Mouse (Mus musculus): ENCODE measurements at regions not wholly inside any gene's neighbourhood (a gene's known extent, or its start where the extent isn't known, plus 50 kb on each side); places are given as distances from the start of the nearest gene placed in this dataset.
A peak's percentile ranks its signal among the peaks of the same experiment; 100 is the strongest.
"Not testable (repeated sequence)": the region's sequence is repeated elsewhere in the genome, so short reads cannot be mapped to it uniquely, and the experiment has no call there.

DNA sequence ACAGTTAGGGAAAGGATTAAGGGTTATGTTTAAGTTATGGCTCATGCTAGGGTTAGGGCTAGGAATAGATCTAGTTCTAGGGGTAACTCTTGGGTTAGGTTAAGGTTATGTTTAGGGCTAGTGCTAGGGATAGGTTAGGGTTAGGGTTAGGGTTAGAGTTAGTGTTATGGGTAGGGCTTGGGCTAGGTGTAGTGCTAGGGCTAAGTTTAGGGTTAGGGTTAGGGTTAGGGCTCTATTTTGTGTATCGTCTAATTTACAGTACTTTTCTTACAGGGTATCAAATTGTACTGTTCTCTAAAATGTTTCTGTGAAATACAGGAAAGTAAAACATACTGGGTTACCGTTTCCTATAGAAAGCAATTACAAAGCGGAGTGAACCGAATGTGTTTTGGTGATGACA is 64.8 kb downstream of the Ptchd3 start:
- DNase-seq (ENCODE audit: extremely low read depth, insufficient read length, low spot score): no peak

DNA sequence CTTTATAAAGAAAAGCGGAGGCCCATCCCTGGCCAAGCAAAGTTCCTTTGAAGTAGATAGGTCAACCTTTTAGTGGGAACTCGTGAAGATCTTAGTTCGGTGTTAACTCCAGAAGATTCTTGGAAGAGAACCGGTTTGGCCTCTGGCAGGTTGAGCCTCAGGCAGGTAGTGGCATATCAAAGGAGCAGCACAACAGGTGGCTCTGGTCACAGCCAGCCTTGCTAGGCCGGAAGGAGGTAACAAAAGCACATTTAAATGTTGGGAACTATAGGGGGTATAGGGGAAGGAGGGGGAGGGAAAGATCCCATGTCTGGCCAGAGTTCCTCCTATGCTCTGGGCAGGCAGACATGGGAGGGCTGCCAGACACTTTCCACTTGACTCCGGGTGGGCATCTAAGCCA is 74.3 kb downstream of the Ptchd3 start:
- DNase-seq (ENCODE audit: extremely low read depth, insufficient read length, low spot score): not testable (repeated sequence)

DNA sequence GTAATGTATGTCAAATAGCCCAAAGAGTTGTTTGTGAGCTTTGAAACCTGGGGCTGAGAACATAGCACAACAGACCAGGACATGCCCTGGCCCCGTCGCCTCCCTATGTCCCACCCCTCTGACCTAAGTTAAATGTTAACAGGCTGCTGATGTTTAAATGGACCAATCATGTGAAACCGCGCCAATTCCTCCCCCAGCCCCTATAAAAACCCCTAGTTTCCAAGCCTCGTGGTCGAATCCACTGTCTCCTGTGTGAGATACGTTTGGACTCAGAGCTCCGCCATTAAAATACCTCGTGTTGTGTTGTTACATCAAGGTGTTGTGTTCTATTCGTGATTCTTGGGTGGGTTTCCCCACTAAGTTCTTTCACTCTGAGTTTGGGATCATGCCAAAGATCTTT is 94.6 kb downstream of the Ptchd3 start:
- DNase-seq (ENCODE audit: extremely low read depth, insufficient read length, low spot score): not testable (repeated sequence)

DNA sequence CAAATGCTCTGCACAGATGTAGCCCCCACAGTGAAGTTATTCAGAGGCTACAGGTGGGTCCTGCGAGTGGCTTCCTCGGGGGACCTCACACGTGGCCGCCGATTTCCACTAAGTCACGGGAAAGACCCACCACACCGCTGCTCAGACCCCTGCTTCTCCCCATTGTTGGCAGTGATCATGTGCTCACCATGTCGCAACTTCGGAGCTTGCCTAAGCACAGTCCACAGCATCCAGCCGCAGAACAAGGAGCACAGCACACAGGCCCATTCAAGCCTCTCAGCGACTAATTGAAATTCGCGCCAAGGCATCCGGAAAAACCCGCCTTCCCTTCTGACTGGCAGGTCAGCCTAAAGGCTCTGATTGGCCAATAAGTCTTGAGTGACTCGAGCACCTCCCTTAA is 95.0 kb downstream of the Ptchd3 start:
- DNase-seq (ENCODE audit: extremely low read depth, insufficient read length, low spot score): not testable (repeated sequence)

DNA sequence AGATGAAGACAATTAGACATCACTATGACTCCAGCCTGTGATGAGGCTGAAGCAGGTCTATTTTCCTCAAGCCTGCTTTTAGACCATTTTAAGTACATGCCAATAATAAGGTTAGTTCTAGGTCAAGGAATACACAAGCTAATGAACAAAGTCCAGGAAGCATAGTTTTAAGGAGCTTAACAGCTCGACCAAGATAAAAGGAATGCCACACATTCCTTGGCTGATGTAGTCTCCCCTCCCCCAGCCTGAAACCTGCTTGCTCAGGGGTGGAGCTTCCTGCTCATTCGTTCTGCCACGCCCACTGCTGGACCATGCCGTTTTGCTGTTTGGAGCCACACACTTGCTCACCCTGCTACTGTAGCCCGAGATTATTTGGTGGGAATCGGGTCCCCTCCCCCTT is 121.7 kb downstream of the Ptchd3 start:
- DNase-seq (ENCODE audit: extremely low read depth, insufficient read length, low spot score): peak; percentile 44

DNA sequence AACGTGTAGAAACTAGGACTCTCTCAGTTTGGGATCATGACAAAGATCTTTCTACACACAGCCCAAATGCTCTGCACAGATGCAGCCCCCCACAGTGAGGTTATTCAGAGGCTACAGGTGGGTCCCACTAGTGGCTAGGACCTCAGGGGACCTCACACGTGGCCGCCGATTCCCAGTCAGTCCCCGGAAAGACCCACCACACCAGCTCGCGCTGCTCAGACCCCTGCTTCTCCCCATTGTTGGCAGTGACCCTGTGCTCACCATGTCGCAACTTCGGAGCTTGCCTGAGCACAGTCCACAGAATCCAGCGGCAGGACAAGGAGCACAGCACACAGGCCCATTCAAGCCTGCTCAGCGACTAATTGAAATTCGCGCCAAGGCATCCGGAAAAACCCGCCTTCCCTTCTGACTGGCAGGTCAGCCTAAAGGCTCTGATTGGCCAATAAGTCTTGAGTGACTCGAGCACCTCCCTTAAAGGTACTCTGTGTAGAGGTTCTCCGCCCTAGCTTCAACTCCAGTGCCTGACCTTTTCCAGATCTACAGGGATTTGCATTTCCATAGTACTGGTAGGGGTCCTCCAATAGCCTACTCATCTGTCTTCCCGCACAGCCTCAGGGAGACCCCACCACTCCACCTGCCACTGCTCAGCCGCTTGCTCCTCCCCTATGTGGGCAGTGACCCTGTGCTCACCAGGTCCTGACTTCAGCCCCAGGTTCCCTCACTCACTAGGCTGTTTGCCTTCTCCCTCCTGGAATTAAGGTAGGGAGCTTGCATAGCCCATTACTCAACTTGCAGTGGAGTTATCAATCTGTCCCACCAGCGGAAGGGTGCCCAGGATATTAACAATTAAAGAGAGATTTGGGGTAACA is 126.6 kb downstream of the Ptchd3 start:
- DNase-seq (ENCODE audit: extremely low read depth, insufficient read length, low spot score): not testable (repeated sequence)

DNA sequence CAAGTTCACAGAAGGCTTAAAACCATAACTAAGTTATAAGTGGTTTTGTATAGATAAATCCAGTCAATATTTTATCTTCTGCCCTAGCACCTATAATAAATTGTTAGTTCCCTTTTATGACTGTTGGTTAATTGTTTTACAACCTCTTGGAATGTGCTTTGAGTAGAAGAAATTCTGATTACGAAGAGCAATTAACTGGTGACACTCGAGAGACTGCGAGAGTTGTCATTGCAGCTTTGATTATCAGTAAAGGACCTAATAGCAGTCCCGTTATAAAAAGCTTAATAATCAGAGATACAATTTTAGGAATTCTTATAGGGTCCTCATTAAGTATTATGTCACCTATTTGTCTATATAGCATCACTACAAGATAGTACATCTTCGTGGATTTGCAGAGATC is 128.7 kb downstream of the Ptchd3 start:
- not testable (repeated sequence) for DNase-seq (ENCODE audit: extremely low read depth, insufficient read length, low spot score)

DNA sequence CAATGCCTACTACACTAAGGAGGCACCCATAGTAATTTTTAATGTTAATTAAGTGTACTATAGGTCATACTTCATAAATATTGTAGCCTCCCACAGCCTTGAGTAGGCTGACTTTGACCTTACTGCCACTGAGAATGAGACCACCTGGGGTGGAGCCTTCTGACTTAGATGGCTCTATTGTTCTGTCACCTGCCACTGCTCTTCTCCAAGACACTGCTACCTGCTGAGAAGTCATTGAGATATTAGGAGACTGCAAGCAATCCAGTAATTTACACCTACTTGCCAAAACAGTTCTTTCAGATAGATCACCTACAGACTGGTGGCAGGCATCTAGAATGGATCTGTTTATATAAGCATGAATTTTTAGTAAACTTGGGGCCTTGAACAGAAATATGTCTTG is 134.1 kb downstream of the Ptchd3 start:
- DNase-seq (ENCODE audit: extremely low read depth, insufficient read length, low spot score): not testable (repeated sequence)

DNA sequence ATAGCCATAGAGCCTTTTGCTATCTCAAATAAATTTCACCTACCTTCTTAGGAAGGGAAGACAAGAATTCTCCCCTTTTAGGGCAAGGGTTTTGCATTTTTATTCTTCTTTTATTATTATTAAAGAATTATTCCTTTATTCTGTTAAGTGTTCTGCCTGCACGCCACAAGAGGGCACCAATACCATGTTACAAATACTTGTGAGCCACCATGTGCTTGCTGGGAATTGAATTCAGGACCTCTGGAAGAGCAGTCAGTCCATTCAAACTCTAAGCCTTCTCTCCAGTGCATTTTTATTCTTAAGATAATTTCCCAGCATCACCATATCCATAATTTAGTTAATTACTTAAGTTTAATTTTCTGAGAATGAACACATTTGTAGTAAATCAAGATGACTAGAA is 135.9 kb downstream of the Ptchd3 start:
- not testable (repeated sequence) for DNase-seq (ENCODE audit: extremely low read depth, insufficient read length, low spot score)
